Mouse (Mus musculus) stomach, embryonic 14.5 days (tissue): ENCODE measurements around the gene Rarb. TPM values are rescaled to one million over a fixed set of nuclear protein-coding genes. Genes with fewer than 3 reads are reported as not detected.

ENCODE experiments used
- ATAC-seq: fragments of 200-750 bp; cut with Nextera tagmentation; 2 replicates; pipeline ENCODE4 v1.8.0; 2017; ENCODE audit warnings: low read depth, moderate TSS enrichment; ENCODE audit not compliant: insufficient number of reproducible peaks, insufficient read depth, low FRiP score
- H3K27ac ChIP-seq: fragments of 300-500 bp; sonication (generic); 2 replicates; pipeline ENCODE4 v1.5.1; 2014; ENCODE audit warnings: mild to moderate bottlenecking, low read length, moderate library complexity, mixed read lengths
- H3K27me3 ChIP-seq: fragments of 300-500 bp; sonication (generic); 2 replicates; pipeline ENCODE4 v1.6.1; 2014; ENCODE audit warnings: low read length, control low read depth, mixed read lengths; ENCODE audit not compliant: control insufficient read depth, insufficient read depth
- H3K36me3 ChIP-seq: fragments of 300-500 bp; sonication (generic); 2 replicates; pipeline ENCODE4 v1.6.1; 2014; ENCODE audit warnings: mild to moderate bottlenecking, control low read depth, low read length, moderate library complexity, mixed read lengths; ENCODE audit not compliant: control insufficient read depth, insufficient read depth
- H3K4me1 ChIP-seq: fragments of 300-500 bp; sonication (generic); 2 replicates; pipeline ENCODE4 v1.6.1; 2014; ENCODE audit warnings: low read length, control low read depth, mixed read lengths; ENCODE audit not compliant: control insufficient read depth, insufficient read depth
- H3K4me2 ChIP-seq: fragments of 300-500 bp; sonication (generic); replicated peaks from 2 replicates; pipeline ENCODE4 v1.6.1; 2014; ENCODE audit warnings: low read depth, low read length, control low read depth
- H3K4me3 ChIP-seq: fragments of 300-500 bp; sonication (generic); 2 replicates; pipeline ENCODE4 v1.5.1; 2014; ENCODE audit warnings: low read depth, low read length, control low read depth
- H3K9ac ChIP-seq: fragments of 300-500 bp; sonication (generic); replicated peaks from 2 replicates; pipeline ENCODE4 v1.6.1; 2014; ENCODE audit warnings: low read depth, mild to moderate bottlenecking, control low read depth, low read length, moderate library complexity, mixed read lengths
- H3K9me3 ChIP-seq: fragments of 300-500 bp; sonication (generic); 2 replicates; pipeline ENCODE4 v1.6.1; 2016; ENCODE audit warnings: low read depth, low read length, control low read depth; ENCODE audit not compliant: control insufficient read depth
- WGBS: fragments of 180-500 bp; shearing (Covaris S2); extraction: QIAGEN DNeasy Blood & Tissue Kit; methylation state at CpG from one replicate; pipeline ENCODE4 v1.1.7; 2014; 5-methylcytosine and 5-hydroxymethylcytosine counted together
- polyA plus RNA-seq: library from polyadenylated mRNA; unstranded; fragments of >200 nt; fragmentation: Nextera tagmentation; extraction: Ambion mirVana; gene quantifications from 2 replicates; pipeline ENCODE4 v1.2.1, GENCODE M21; 2014

The Rarb gene
- polyA plus RNA-seq, 1 experiment from 2014 or later: 48.5 TPM

- H3K4me2 ChIP-seq: no peak overlapping the region
- no peak overlapping the region for H3K9ac ChIP-seq
- no peaks in the 10 kb centered on the region for H3K36me3 ChIP-seq
- 0 out of 2 replicates have a peak, but pooled peaks cover 3% of the 10 kb centered on the region for H3K4me1 ChIP-seq
- no peak overlapping the region for H3K27ac ChIP-seq
- H3K27me3 ChIP-seq: no peaks in the 10 kb centered on the region
- no peak for ATAC-seq
- H3K9me3 ChIP-seq: no peaks in the 10 kb centered on the region
- no peak overlapping the region for H3K4me3 ChIP-seq
Observed at GRCm38 (mm10) chr14:16578100-16578499, 240.9 kb downstream of the Rarb start.

GRCm38 (mm10) chr14:16577049-16577448 lies 241.9 kb downstream of the Rarb start:
- H3K4me2 ChIP-seq: no peak overlapping the region
- WGBS: 14% methylated on average over 1 of the region's 1 CpGs
- H3K9ac ChIP-seq: no peak overlapping the region
- no peaks in the 10 kb centered on the region for H3K9me3 ChIP-seq
- no peaks in the 10 kb centered on the region for H3K36me3 ChIP-seq
- 0 out of 2 replicates have a peak, but pooled peaks cover 5% of the 10 kb centered on the region for H3K4me1 ChIP-seq
- no peak overlapping the region for H3K27ac ChIP-seq
- no peak overlapping the region for H3K4me3 ChIP-seq
- H3K27me3 ChIP-seq: no peaks in the 10 kb centered on the region
- no peak for ATAC-seq

GRCm38 (mm10) chr14:16574925-16575721 lies 243.8 kb downstream of the Rarb start:
- ATAC-seq: peak; percentile 93
- no peaks in the 10 kb centered on the region for H3K36me3 ChIP-seq
- H3K4me1 ChIP-seq: peaks cover 10% of the 10 kb centered on the region; the same call in 1 of the 2 replicates
- WGBS: under 1% methylated on average over 52 of the region's 52 CpGs
- H3K27me3 ChIP-seq: no peaks in the 10 kb centered on the region
- peak overlapping the region; percentile 98 for H3K27ac ChIP-seq
- H3K4me2 ChIP-seq: peak overlapping the region; percentile 73
- peak overlapping the region; percentile 62 for H3K4me3 ChIP-seq
- peak overlapping the region; percentile 50 for H3K9ac ChIP-seq
- no peaks in the 10 kb centered on the region for H3K9me3 ChIP-seq

- ATAC-seq: no peak
- H3K4me2 ChIP-seq: peak overlapping the region; percentile 73
- 18% methylated on average over 6 of the region's 6 CpGs for WGBS
- H3K27me3 ChIP-seq: no peaks in the 10 kb centered on the region
- no peaks in the 10 kb centered on the region for H3K9me3 ChIP-seq
- peak overlapping the region; percentile 98; the same call in 1 of the 2 replicates for H3K27ac ChIP-seq
- peaks cover 16% of the 10 kb centered on the region; the same call in 1 of the 2 replicates for H3K4me1 ChIP-seq
- H3K9ac ChIP-seq: peak overlapping the region; percentile 50
- H3K4me3 ChIP-seq: peak overlapping the region; percentile 62
- no peaks in the 10 kb centered on the region for H3K36me3 ChIP-seq
Observed at GRCm38 (mm10) chr14:16573475-16574171, 245.3 kb downstream of the Rarb start.

- Histone ChIP-seq H3K4me3 (peak overlapping the region; percentile 62), H3K9me3 (no peaks in the 10 kb centered on the region), H3K36me3 (no peaks in the 10 kb centered on the region), H3K27me3 (no peaks in the 10 kb centered on the region), H3K4me1 (peaks cover 16% of the 10 kb centered on the region; the same call in 1 of the 2 replicates), H3K4me2 (peak overlapping the region; percentile 73), H3K27ac (peak overlapping the region; percentile 98), H3K9ac (peak overlapping the region; percentile 50)
- WGBS: 12% methylated on average over 8 of the region's 8 CpGs
- ATAC-seq: no peak
Observed at GRCm38 (mm10) chr14:16572755-16573340, 246.1 kb downstream of the Rarb start.

GRCm38 (mm10) chr14:16569506-16570001 lies 249.4 kb downstream of the Rarb start:
- no peak for ATAC-seq
- Histone ChIP-seq H3K4me2 (no peak overlapping the region), H3K27ac (no peak overlapping the region), H3K36me3 (no peaks in the 10 kb centered on the region), H3K9ac (no peak overlapping the region), H3K4me3 (no peak overlapping the region), H3K4me1 (peaks cover 13% of the 10 kb centered on the region; the same call in 1 of the 2 replicates), H3K27me3 (no peaks in the 10 kb centered on the region), H3K9me3 (no peaks in the 10 kb centered on the region)
- 30% methylated on average over 7 of the region's 7 CpGs for WGBS

GRCm38 (mm10) chr14:16566920-16567319 lies 252.0 kb downstream of the Rarb start:
- peaks cover 19% of the 10 kb centered on the region; the same call in 1 of the 2 replicates for H3K4me1 ChIP-seq
- no peaks in the 10 kb centered on the region for H3K36me3 ChIP-seq
- no peak overlapping the region for H3K9ac ChIP-seq
- no peak overlapping the region for H3K4me2 ChIP-seq
- H3K9me3 ChIP-seq: no peaks in the 10 kb centered on the region
- 53% methylated on average over 1 of the region's 1 CpGs for WGBS
- H3K4me3 ChIP-seq: no peak overlapping the region
- peak; percentile 68; the same call in 1 of the 2 replicates for ATAC-seq
- H3K27ac ChIP-seq: no peak overlapping the region
- no peaks in the 10 kb centered on the region for H3K27me3 ChIP-seq

- no peak for ATAC-seq
Observed at GRCm38 (mm10) chr14:16563912-16564311, 255.0 kb downstream of the Rarb start.

More at GRCm38 (mm10) chr14:16563912-16564311, 255.0 kb downstream of the Rarb start:
- H3K36me3 ChIP-seq: no peaks in the 10 kb centered on the region
- H3K9me3 ChIP-seq: no peaks in the 10 kb centered on the region
- H3K27me3 ChIP-seq: no peaks in the 10 kb centered on the region
- no peak overlapping the region for H3K4me3 ChIP-seq
- no peak overlapping the region for H3K9ac ChIP-seq
- H3K4me2 ChIP-seq: no peak overlapping the region
- 0 out of 2 replicates have a peak, but pooled peaks cover 14% of the 10 kb centered on the region for H3K4me1 ChIP-seq
- H3K27ac ChIP-seq: no peak overlapping the region
- WGBS: 68% methylated on average over 2 of the region's 2 CpGs
